Mouse (Mus musculus) mammary gland, adult 2 months (tissue): ENCODE data around the gene Hsd17b10. TPM values are rescaled to one million over a fixed set of nuclear protein-coding genes. Genes with fewer than 3 reads are reported as not detected.

ENCODE experiments used
- polyA plus RNA-seq: library from polyadenylated mRNA; depleted of rRNA; stranded (reverse); fragments of >200 nt; gene quantifications from 2 replicates; pipeline ENCODE4 v1.2.3, GENCODE M21; 2012; ENCODE audit warnings: low replicate concordance; rRNA removed

The Hsd17b10 gene
- polyA plus RNA-seq = 70.6 and 119 TPM in 2 replicates

DNA sequence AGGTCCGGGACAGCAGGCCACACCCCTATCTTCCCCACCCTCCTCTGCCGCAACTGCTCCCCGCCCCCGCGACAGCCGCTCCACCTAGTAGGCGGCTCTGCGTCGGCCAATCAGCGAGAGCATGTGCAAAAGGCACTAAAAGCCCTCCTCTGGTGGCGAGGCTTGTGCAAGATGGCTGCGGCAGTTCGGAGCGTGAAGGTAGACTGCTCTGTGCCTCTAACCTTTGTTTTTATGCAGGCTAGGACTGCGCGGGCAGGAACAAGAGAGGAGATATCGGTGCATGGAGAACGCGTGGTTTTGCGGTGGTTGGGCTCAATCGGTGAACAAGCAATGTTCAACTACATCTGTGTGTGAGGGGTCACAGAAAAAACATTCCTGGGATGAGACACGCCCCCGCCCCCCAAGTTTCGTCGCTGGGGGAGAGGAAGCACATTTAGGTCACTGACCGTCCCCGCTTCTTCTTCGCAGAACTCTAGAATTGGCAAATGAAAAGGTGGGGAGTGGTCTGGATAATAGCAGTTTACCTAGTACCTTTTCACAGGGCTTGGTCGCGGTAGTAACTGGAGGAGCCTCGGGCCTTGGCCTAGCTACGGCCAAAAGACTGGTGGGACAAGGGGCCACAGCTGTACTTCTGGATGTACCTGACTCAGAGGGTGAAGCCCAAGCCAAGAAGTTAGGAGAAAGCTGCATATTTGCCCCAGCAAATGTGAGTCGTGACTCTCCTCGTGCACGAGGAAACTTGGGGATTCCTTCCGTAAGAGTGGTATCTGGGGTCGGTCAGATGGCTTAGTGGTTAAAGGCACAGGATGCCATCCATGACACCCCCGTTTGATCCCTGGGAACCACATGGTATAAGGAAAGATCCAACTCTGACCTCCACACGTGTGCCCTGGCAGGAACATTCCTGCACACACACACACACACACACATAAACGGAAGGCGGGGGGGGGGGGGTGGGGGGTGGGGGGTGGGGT is at the start of gene Hsd17b10:
TSS of gene Hsd17b10 (plus strand) at position 109 of the 974 bp plus-strand sequence.

DNA sequence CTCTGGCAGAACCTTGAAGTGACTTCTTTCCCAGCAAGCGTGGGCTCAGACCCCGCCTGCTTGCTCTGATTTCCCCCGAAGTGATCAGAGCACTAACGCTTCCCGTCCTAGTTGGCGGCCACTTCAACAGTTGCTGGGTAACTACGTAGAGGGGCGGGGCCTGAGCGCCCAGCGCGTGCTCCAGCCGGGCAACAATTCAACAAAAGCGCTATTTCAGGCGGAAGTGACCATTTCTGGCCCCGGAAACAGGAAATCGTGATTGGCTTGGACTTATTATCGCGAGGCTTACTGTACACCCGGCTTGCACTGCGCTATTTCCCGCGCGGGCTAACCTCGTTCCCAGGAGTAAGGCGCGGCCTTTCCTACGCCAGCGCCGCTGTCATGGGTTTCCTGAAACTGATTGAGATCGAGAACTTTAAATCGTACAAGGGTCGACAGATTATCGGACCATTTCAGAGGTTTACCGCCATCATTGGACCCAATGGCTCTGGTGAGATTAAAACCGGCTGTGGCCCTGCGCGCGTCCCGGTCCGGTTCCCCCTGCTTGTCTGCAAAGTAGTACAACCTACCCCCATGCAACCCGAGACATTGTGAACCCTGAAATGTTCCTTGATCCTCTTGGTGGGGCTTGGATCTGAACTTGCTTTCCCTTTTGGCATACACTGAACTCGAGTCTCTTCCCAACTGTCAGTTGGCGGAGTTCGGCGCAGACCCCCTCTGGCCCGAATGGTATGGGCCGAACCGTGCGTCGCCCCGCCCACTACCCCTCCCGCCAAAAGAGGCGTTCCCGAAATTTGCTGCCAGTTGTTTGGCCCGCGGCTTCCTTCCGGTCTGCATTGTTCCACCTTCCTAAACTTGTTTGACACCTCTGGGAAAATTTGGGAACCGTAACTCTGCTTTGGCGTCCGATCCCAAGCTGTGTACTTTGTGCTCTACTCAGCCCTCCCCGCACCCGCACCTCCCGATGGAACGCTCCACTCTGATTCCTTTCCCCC is 14.8 kb downstream of the Hsd17b10 start, which contains the start of the genes Ribc1 and Smc1a:
TSS of gene Ribc1 (minus strand) at position 145 of the 995 bp plus-strand sequence.
TSS of gene Smc1a (plus strand) at position 278 of the 995 bp plus-strand sequence.

Other genes starting within 250 kb of the Hsd17b10 start
- 51.6 and 61.9 TPM in 2 replicates for gene Huwe1, start 201.0 kb upstream of the Hsd17b10 start, polyA plus RNA-seq
- 0.24 and 0.32 TPM in 2 replicates for gene Ribc1, start 14.4 kb downstream of the Hsd17b10 start, polyA plus RNA-seq
- gene Smc1a, start 14.6 kb downstream of the Hsd17b10 start, polyA plus RNA-seq = 15.2 and 31.6 TPM in 2 replicates
- 18.2 and 26.9 TPM in 2 replicates for gene Iqsec2, start 142.4 kb downstream of the Hsd17b10 start, polyA plus RNA-seq
- 44.1 and 60.3 TPM in 2 replicates for gene Kdm5c, start 231.2 kb downstream of the Hsd17b10 start, polyA plus RNA-seq